Mouse (Mus musculus): ENCODE measurements around the gene Tmem120a. TPM values are rescaled to one million over a fixed set of nuclear protein-coding genes. Genes with fewer than 3 reads are reported as not detected.

Gene Tmem120a
- polyA plus RNA-seq, 1 experiment from 2014 or later: 62.5 TPM

DNA sequence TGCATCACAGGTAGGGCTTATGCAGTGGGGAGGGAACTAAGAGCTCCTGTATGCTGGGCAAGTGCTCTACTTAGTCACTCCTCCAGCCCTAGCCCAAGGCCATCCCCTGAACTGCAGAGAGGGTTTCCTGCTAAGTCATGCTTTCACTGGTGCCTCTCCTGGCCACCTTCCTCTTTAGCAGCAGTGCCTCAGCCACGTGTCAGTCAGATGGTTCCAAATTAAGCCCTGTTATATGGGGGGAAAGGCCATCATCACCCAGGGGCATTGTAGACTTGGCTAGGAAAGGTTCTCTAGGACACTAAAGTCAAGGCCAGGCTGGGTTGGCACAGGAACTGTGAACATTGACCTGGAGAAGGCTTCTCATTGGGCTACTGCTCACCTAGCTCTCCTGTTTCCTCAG is 36.4 kb downstream of the Tmem120a start:
- H3K4me3 ChIP-seq (ENCODE audit: low read depth, low read length): no peak overlapping the region
- H3K4me1 ChIP-seq (replicated peaks; ENCODE audit: control insufficient read depth, insufficient read depth, low read length): no peaks in the 10 kb centered on the region
- H3K4me2 ChIP-seq (replicated peaks; ENCODE audit: low read depth, low read length): no peak overlapping the region
- no peak for ATAC-seq (ENCODE audit: low FRiP score)
- H3K27ac ChIP-seq (ENCODE audit: low read depth, low read length): no peak overlapping the region
- H3K27me3 ChIP-seq (ENCODE audit: control insufficient read depth, insufficient read depth, low read length): no peaks in the 10 kb centered on the region
- no peak overlapping the region for H3K9ac ChIP-seq (ENCODE audit: low read depth, low read length)
- no peaks in the 10 kb centered on the region for H3K36me3 ChIP-seq (ENCODE audit: control insufficient read depth, insufficient read depth, low read length)
- no peak for DNase-seq (ENCODE audit: low spot score)
- H3K9me3 ChIP-seq (ENCODE audit: control insufficient read depth, low read length): no peaks in the 10 kb centered on the region
- 76% methylated on average over 1 of the region's 1 CpGs for WGBS

DNA sequence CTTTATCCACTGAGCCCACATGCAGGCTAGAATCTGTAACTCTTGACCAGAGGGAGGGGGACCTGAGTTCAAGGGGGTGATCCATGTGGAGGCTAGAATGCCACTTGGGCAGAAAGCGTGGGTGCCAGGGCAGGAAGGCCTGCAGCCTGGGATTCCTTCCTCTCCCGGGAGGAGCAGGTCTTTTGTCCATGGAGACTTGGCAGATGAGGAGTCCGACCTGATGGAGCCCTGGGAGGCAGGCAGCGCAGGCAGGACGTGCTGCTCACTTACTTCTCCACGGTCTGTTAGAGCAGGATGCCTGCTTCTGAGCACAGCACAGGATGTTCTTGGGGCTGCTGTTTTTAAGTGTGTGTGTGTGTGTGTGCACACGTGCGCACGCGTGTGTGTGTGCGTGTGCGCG is 37.2 kb downstream of the Tmem120a start:
- no peaks in the 10 kb centered on the region for H3K9me3 ChIP-seq (ENCODE audit: control insufficient read depth, low read length)
- WGBS: 98% methylated on average over 13 of the region's 13 CpGs
- H3K4me3 ChIP-seq (ENCODE audit: low read depth, low read length): no peak overlapping the region
- H3K9ac ChIP-seq (ENCODE audit: low read depth, low read length): no peak overlapping the region
- H3K27ac ChIP-seq (ENCODE audit: low read depth, low read length): no peak overlapping the region
- no peak for ATAC-seq (ENCODE audit: low FRiP score)
- H3K4me1 ChIP-seq (replicated peaks; ENCODE audit: control insufficient read depth, insufficient read depth, low read length): no peaks in the 10 kb centered on the region
- H3K36me3 ChIP-seq (ENCODE audit: control insufficient read depth, insufficient read depth, low read length): no peaks in the 10 kb centered on the region
- no peak overlapping the region for H3K4me2 ChIP-seq (replicated peaks; ENCODE audit: low read depth, low read length)
- no peaks in the 10 kb centered on the region for H3K27me3 ChIP-seq (ENCODE audit: control insufficient read depth, insufficient read depth, low read length)
- no peak for DNase-seq (ENCODE audit: low spot score)

DNA sequence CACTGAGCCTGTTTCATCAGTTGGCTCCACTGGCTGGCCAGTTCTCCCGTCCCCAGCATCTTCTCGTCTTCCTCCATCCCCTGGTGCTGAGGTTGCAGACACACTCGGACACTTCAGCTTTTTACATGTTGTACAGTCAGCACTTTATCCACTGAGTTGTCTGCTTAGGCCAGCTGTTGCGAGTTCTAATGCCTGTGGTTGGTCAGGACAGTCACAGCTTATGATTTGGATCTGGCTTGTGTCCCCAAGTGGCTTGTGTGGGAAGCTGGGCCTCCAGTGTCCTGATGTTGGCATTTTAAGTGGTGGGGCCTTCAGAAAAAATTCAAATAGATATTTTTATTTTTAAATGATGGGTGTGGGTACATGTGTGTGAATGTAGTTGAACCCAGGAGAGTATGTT is 38.9 kb downstream of the Tmem120a start:
- H3K9ac ChIP-seq (ENCODE audit: low read depth, low read length): no peak overlapping the region
- no peak for DNase-seq (ENCODE audit: low spot score)
- H3K27ac ChIP-seq (ENCODE audit: low read depth, low read length): no peak overlapping the region
- no peaks in the 10 kb centered on the region for H3K36me3 ChIP-seq (ENCODE audit: control insufficient read depth, insufficient read depth, low read length)
- no peaks in the 10 kb centered on the region for H3K9me3 ChIP-seq (ENCODE audit: control insufficient read depth, low read length)
- 89% methylated on average over 4 of the region's 4 CpGs for WGBS
- ATAC-seq (ENCODE audit: low FRiP score): no peak
- H3K4me2 ChIP-seq (replicated peaks; ENCODE audit: low read depth, low read length): no peak overlapping the region
- H3K4me3 ChIP-seq (ENCODE audit: low read depth, low read length): no peak overlapping the region
- no peaks in the 10 kb centered on the region for H3K27me3 ChIP-seq (ENCODE audit: control insufficient read depth, insufficient read depth, low read length)
- H3K4me1 ChIP-seq (replicated peaks; ENCODE audit: control insufficient read depth, insufficient read depth, low read length): no peaks in the 10 kb centered on the region

DNA sequence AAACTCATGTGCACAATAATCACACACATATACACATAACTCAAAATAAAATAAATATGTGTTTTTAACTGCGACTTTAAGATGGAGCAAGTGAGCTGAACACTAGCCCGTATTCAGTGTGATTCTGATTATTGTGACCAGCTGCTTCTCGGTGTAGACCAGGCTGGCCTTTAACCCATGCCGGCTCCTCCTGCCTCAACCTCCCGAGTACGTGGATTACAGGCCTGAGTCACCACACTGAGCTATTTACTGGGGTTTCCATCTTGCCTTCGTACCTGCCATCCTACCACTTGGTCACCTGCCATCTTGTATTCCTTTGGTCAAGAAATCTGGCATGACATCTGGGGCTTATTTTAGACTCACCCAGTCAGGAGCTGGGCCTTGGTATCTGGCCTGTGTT is 40.8 kb downstream of the Tmem120a start:
- 92% methylated on average over 7 of the region's 7 CpGs for WGBS
- ATAC-seq (ENCODE audit: low FRiP score) (no peak), DNase-seq (ENCODE audit: low spot score) (no peak)
- Histone ChIP-seq H3K27me3 (ENCODE audit: control insufficient read depth, insufficient read depth, low read length) (no peaks in the 10 kb centered on the region), H3K27ac (ENCODE audit: low read depth, low read length) (no peak overlapping the region), H3K4me3 (ENCODE audit: low read depth, low read length) (no peak overlapping the region), H3K9ac (ENCODE audit: low read depth, low read length) (no peak overlapping the region), H3K4me1 (replicated peaks; ENCODE audit: control insufficient read depth, insufficient read depth, low read length) (no peaks in the 10 kb centered on the region), H3K9me3 (ENCODE audit: control insufficient read depth, low read length) (no peaks in the 10 kb centered on the region), H3K4me2 (replicated peaks; ENCODE audit: low read depth, low read length) (no peak overlapping the region), H3K36me3 (ENCODE audit: control insufficient read depth, insufficient read depth, low read length) (no peaks in the 10 kb centered on the region)

DNA sequence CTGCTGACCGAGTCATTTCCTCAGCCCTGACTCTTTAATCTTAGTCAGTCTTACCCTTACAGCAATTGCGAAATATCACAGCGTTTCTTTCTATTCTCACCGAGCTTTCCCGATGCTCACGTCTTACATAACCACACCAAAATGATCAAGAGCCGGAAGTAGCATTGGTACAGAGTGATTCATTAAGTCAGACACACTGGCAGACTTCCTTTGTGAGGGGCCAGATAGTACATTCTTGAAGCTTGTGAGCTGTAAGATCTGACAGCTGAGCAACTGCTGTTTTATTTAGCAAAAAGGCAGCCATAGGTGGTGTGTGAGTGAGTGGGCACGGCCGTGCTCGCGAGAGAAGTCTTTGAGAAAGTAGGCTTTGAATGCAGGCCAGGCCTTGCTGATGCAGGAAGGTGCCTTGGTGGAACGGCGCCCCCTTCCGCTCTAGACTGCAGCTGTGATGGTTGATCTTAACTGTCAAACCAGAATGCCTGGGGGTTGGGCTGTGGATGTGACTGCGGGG is 41.5 kb downstream of the Tmem120a start:
- WGBS: 83% methylated on average over 15 of the region's 15 CpGs
- Histone ChIP-seq H3K4me2 (replicated peaks; ENCODE audit: low read depth, low read length) (no peak overlapping the region), H3K9me3 (ENCODE audit: control insufficient read depth, low read length) (no peaks in the 10 kb centered on the region), H3K36me3 (ENCODE audit: control insufficient read depth, insufficient read depth, low read length) (no peaks in the 10 kb centered on the region), H3K4me1 (replicated peaks; ENCODE audit: control insufficient read depth, insufficient read depth, low read length) (no peaks in the 10 kb centered on the region), H3K4me3 (ENCODE audit: low read depth, low read length) (no peak overlapping the region), H3K9ac (ENCODE audit: low read depth, low read length) (no peak overlapping the region), H3K27me3 (ENCODE audit: control insufficient read depth, insufficient read depth, low read length) (no peaks in the 10 kb centered on the region), H3K27ac (ENCODE audit: low read depth, low read length) (no peak overlapping the region)
- ATAC-seq (ENCODE audit: low FRiP score): no peak
- DNase-seq (ENCODE audit: low spot score): no peak

DNA sequence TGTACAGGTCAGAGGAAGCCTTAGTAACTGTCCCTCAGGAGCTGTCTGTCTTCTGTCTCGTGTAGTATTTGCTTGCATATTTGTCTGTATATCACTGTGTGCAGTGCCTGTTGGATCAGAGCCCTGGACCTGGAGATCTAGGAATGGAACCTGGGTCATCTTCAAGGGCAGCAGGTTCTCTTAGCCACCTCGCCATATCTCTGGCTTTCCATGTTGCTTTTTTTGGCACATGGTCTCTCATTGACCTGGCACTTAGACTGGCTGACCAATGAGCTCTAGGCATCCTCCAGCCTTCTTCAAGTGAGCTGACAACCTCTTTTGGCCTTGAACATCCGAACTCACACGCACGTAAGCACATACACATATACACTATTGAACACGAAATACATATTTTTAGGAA is 42.1 kb downstream of the Tmem120a start:
- no peaks in the 10 kb centered on the region for H3K27me3 ChIP-seq (ENCODE audit: control insufficient read depth, insufficient read depth, low read length)
- no peak overlapping the region for H3K4me2 ChIP-seq (replicated peaks; ENCODE audit: low read depth, low read length)
- H3K36me3 ChIP-seq (ENCODE audit: control insufficient read depth, insufficient read depth, low read length): no peaks in the 10 kb centered on the region
- no peaks in the 10 kb centered on the region for H3K4me1 ChIP-seq (replicated peaks; ENCODE audit: control insufficient read depth, insufficient read depth, low read length)
- no peak overlapping the region for H3K27ac ChIP-seq (ENCODE audit: low read depth, low read length)
- ATAC-seq (ENCODE audit: low FRiP score): no peak
- H3K9me3 ChIP-seq (ENCODE audit: control insufficient read depth, low read length): no peaks in the 10 kb centered on the region
- no peak overlapping the region for H3K4me3 ChIP-seq (ENCODE audit: low read depth, low read length)
- H3K9ac ChIP-seq (ENCODE audit: low read depth, low read length): no peak overlapping the region
- no peak for DNase-seq (ENCODE audit: low spot score)
- WGBS: 91% methylated on average over 6 of the region's 6 CpGs

DNA sequence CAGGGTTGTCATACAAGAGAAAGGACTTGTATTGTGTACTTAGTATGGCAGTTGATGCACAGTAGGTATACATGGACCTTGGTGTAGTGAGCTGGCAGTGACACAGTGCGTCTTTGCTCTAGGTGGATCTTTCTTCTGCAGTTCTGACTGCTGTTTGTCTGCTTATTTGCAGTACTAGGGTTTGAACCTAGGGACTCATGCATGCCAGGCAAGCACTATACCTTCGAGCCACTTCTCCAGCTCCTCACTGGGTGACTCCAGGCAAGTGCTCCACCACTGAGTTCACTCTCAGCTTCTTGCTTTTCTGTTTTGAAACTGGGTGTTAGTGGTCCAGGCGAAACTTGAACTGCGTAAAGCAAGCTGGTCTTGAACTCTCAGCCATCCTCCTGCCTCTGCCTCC is 42.6 kb downstream of the Tmem120a start:
- Histone ChIP-seq H3K4me3 (ENCODE audit: low read depth, low read length) (no peak overlapping the region), H3K9me3 (ENCODE audit: control insufficient read depth, low read length) (no peaks in the 10 kb centered on the region), H3K27ac (ENCODE audit: low read depth, low read length) (no peak overlapping the region), H3K36me3 (ENCODE audit: control insufficient read depth, insufficient read depth, low read length) (no peaks in the 10 kb centered on the region), H3K4me2 (replicated peaks; ENCODE audit: low read depth, low read length) (no peak overlapping the region), H3K27me3 (ENCODE audit: control insufficient read depth, insufficient read depth, low read length) (no peaks in the 10 kb centered on the region), H3K9ac (ENCODE audit: low read depth, low read length) (no peak overlapping the region), H3K4me1 (replicated peaks; ENCODE audit: control insufficient read depth, insufficient read depth, low read length) (no peaks in the 10 kb centered on the region)
- ATAC-seq (ENCODE audit: low FRiP score) (no peak), DNase-seq (ENCODE audit: low spot score) (no peak)
- WGBS: 96% methylated on average over 4 of the region's 4 CpGs

DNA sequence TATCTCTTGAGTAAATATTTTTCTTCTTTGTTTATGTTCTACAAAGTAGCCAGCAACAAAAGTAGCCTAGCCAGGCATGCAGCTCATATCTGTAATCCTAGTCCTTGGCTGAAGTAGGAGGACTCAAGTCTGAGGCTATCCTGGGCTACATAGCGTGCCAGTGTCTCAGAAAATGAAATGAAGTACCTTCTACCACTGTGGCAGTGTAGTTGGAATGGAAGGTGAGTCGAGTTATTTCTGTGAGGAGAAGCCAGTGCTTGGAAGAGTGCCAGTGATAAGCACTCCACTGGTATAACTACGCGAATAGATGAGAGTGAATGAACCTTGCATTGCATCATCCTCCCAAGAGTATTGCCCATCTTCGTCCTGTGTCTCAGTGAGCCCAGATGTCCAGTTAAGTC is 46.5 kb downstream of the Tmem120a start:
- DNase-seq (ENCODE audit: low spot score): no peak
- H3K4me2 ChIP-seq (replicated peaks; ENCODE audit: low read depth, low read length): no peak overlapping the region
- no peaks in the 10 kb centered on the region for H3K4me1 ChIP-seq (replicated peaks; ENCODE audit: control insufficient read depth, insufficient read depth, low read length)
- H3K9me3 ChIP-seq (ENCODE audit: control insufficient read depth, low read length): no peaks in the 10 kb centered on the region
- H3K36me3 ChIP-seq (ENCODE audit: control insufficient read depth, insufficient read depth, low read length): no peaks in the 10 kb centered on the region
- no peak overlapping the region for H3K27ac ChIP-seq (ENCODE audit: low read depth, low read length)
- no peak for ATAC-seq (ENCODE audit: low FRiP score)
- H3K4me3 ChIP-seq (ENCODE audit: low read depth, low read length): no peak overlapping the region
- WGBS: 91% methylated on average over 5 of the region's 5 CpGs
- no peak overlapping the region for H3K9ac ChIP-seq (ENCODE audit: low read depth, low read length)
- no peaks in the 10 kb centered on the region for H3K27me3 ChIP-seq (ENCODE audit: control insufficient read depth, insufficient read depth, low read length)

DNA sequence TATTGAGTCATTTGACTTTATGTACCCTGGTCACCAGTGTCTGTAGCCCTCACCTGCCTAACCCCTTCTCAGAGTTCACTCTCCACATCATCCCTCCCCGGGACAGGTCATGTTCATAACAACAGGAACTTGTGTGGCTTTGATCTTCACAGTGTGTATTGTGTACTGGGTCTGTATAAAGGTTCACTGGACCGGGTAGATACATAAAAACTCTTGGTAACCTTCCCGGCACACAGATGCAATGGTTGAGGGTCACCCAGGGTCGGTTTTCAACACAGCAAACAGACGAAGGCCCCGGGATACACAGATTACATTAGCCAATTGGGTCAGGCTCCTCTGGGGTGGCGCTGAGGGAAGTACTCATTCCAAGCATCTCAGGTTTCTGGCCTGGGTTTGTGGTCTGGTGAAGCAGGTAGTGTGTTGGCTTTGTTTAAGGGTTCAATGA is 48.9 kb downstream of the Tmem120a start:
- Histone ChIP-seq H3K27me3 (ENCODE audit: control insufficient read depth, insufficient read depth, low read length) (no peaks in the 10 kb centered on the region), H3K4me2 (replicated peaks; ENCODE audit: low read depth, low read length) (no peak overlapping the region), H3K36me3 (ENCODE audit: control insufficient read depth, insufficient read depth, low read length) (no peaks in the 10 kb centered on the region), H3K4me1 (replicated peaks; ENCODE audit: control insufficient read depth, insufficient read depth, low read length) (no peaks in the 10 kb centered on the region; the same call in 1 of the 2 replicates), H3K9ac (ENCODE audit: low read depth, low read length) (no peak overlapping the region), H3K4me3 (ENCODE audit: low read depth, low read length) (no peak overlapping the region), H3K9me3 (ENCODE audit: control insufficient read depth, low read length) (no peaks in the 10 kb centered on the region), H3K27ac (ENCODE audit: low read depth, low read length) (no peak overlapping the region)
- 58% methylated on average over 7 of the region's 7 CpGs for WGBS
- ATAC-seq (ENCODE audit: low FRiP score) (no peak), DNase-seq (ENCODE audit: low spot score) (no peak)
